Mouse (Mus musculus): ENCODE measurements around the gene Rsu1. TPM values are rescaled to one million over a fixed set of nuclear protein-coding genes. Genes with fewer than 3 reads are reported as not detected.
A peak's percentile ranks its signal among the peaks of the same experiment; 100 is the strongest.

Rsu1 gene
- polyA plus RNA-seq, 1 experiment from 2014 or later: 61.6 TPM

DNA sequence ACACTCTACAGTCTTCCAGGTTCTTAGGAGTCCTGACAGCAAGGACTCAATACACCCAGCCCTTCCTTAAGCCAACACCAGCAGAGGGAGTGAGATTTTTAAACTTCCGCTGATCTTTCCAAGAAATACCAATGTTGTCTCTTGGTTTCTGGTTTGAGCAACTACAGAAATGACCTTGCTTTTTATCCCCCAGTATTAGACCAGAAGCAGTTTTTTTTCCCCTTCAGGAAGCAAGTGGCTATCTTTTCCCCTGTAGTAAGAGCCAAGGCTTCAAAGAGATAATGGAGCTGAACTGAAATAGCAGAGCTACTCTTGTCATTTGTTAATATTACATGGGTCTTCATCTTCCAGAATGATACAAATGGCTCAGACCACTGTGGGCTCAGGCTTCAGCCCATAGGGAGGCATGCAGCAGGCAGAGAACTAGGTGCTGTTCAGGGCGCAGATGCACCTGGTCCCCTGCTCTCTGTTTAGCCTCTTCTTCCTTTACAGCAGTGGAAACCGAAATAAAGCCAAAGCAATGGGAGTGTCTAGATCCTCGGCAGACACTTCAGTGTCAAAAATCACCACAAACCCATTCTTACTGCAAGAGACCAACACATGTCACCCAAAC lies 2.4 kb downstream of the Rsu1 start:
- 0 out of 2 replicates have a peak, but pooled peaks cover 2% of the 10 kb centered on the region for H3K4me1 ChIP-seq (ENCODE audit: control insufficient read depth, insufficient read depth, low read length)
- no peak for ATAC-seq (ENCODE audit: low read depth)
- no peak overlapping the region for H3K4me2 ChIP-seq (ENCODE audit: low read depth, low read length)
- no peak overlapping the region for H3K9ac ChIP-seq (replicated peaks; ENCODE audit: low read depth, low read length)
- no peak overlapping the region for H3K27ac ChIP-seq (ENCODE audit: low read depth, low read length)
- no peaks in the 10 kb centered on the region for H3K27me3 ChIP-seq (ENCODE audit: control insufficient read depth, insufficient read depth, low read length)
- no peaks in the 10 kb centered on the region for H3K36me3 ChIP-seq (ENCODE audit: control insufficient read depth, insufficient read depth, low read length)
- no peaks in the 10 kb centered on the region for H3K9me3 ChIP-seq (ENCODE audit: control insufficient read depth, low read length)
- no peak overlapping the region for H3K4me3 ChIP-seq (ENCODE audit: low read depth, low read length)
- WGBS: 91% methylated on average over 4 of the region's 4 CpGs

DNA sequence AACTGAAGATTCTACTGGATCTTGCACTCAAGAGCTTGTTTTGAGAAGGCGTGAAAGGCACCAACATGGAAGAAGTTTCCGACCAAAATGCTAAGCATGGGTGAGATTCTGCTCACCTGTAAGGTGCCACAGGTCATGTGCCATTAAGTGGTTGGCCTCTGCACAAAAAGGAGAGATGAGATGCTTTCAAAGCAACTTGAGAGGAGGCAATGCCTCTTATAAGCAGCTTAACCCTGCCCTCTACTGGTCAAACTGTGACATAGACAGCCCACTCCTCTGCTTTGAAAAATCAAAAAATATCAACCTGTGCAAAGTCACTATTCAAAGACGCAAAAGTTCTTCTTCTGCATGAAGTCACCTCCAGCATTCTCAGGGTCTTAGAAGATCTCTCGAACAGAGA lies 6.3 kb downstream of the Rsu1 start:
- H3K4me3 ChIP-seq (ENCODE audit: low read depth, low read length): no peak overlapping the region
- no peaks in the 10 kb centered on the region for H3K27me3 ChIP-seq (ENCODE audit: control insufficient read depth, insufficient read depth, low read length)
- no peak overlapping the region for H3K4me2 ChIP-seq (ENCODE audit: low read depth, low read length)
- H3K27ac ChIP-seq (ENCODE audit: low read depth, low read length): no peak overlapping the region
- WGBS: 44% methylated on average over 4 of the region's 4 CpGs
- no peaks in the 10 kb centered on the region for H3K4me1 ChIP-seq (ENCODE audit: control insufficient read depth, insufficient read depth, low read length)
- peak; percentile 77 for ATAC-seq (ENCODE audit: low read depth)
- no peak overlapping the region for H3K9ac ChIP-seq (replicated peaks; ENCODE audit: low read depth, low read length)
- H3K36me3 ChIP-seq (ENCODE audit: control insufficient read depth, insufficient read depth, low read length): no peaks in the 10 kb centered on the region
- H3K9me3 ChIP-seq (ENCODE audit: control insufficient read depth, low read length): no peaks in the 10 kb centered on the region

DNA sequence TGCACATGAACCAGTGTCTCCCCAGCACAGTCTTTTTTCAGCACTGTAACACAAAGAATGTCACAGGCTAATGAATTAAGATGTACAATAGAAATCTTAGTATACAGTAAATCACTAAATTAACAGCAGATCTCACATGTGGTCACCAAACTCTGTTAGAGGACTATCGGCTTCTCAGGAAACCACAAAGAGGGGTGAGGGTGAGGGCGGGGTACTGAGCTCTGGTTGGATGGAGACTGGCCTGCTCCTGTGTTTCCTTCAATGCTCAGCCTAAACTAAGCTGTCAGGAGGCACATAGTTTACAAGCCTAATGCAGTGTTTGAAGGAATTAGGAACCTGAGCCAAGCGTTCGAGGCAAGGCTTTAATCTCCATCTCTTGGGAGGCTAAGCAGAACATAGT lies 8.1 kb downstream of the Rsu1 start:
- Histone ChIP-seq H3K27me3 (ENCODE audit: control insufficient read depth, insufficient read depth, low read length) (no peaks in the 10 kb centered on the region), H3K36me3 (ENCODE audit: control insufficient read depth, insufficient read depth, low read length) (no peaks in the 10 kb centered on the region), H3K27ac (ENCODE audit: low read depth, low read length) (no peak overlapping the region), H3K4me2 (ENCODE audit: low read depth, low read length) (no peak overlapping the region), H3K9me3 (ENCODE audit: control insufficient read depth, low read length) (no peaks in the 10 kb centered on the region), H3K9ac (replicated peaks; ENCODE audit: low read depth, low read length) (no peak overlapping the region), H3K4me1 (ENCODE audit: control insufficient read depth, insufficient read depth, low read length) (no peaks in the 10 kb centered on the region), H3K4me3 (ENCODE audit: low read depth, low read length) (no peak overlapping the region)
- ATAC-seq (ENCODE audit: low read depth): no peak
- WGBS: 81% methylated on average over 4 of the region's 4 CpGs

DNA sequence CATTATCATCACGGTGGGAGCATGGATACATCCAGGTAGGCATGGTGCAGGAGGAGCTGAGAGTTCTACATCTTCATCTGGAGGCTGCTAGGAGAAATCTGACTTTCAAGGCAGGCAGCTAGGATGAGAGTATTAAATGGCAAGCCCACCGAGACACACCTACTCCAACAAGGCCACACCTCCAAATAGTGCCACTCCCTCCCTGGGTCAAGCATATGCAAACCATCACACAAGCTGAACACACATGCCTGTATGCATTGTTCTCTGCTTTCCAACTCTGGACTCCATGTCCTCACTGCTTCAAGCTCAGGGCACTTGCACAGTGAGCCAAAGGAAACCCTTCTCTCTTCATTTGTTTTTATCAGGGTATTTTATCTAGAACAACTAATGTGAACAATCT lies 12.6 kb downstream of the Rsu1 start:
- Histone ChIP-seq H3K4me3 (ENCODE audit: low read depth, low read length) (no peak overlapping the region), H3K27ac (ENCODE audit: low read depth, low read length) (no peak overlapping the region), H3K27me3 (ENCODE audit: control insufficient read depth, insufficient read depth, low read length) (no peaks in the 10 kb centered on the region), H3K4me1 (ENCODE audit: control insufficient read depth, insufficient read depth, low read length) (no peaks in the 10 kb centered on the region), H3K4me2 (ENCODE audit: low read depth, low read length) (no peak overlapping the region), H3K9me3 (ENCODE audit: control insufficient read depth, low read length) (no peaks in the 10 kb centered on the region), H3K36me3 (ENCODE audit: control insufficient read depth, insufficient read depth, low read length) (no peaks in the 10 kb centered on the region), H3K9ac (replicated peaks; ENCODE audit: low read depth, low read length) (no peak overlapping the region)
- ATAC-seq (ENCODE audit: low read depth): no peak
- WGBS: 82% methylated on average over 2 of the region's 2 CpGs

GRCm38 (mm10) chr2:13240711-13241110 lies 30.5 kb downstream of the Rsu1 start:
- Histone ChIP-seq H3K4me2 (ENCODE audit: low read depth, low read length) (no peak overlapping the region), H3K9ac (replicated peaks; ENCODE audit: low read depth, low read length) (no peak overlapping the region), H3K4me1 (ENCODE audit: control insufficient read depth, insufficient read depth, low read length) (no peaks in the 10 kb centered on the region), H3K27me3 (ENCODE audit: control insufficient read depth, insufficient read depth, low read length) (no peaks in the 10 kb centered on the region), H3K27ac (ENCODE audit: low read depth, low read length) (no peak overlapping the region), H3K9me3 (ENCODE audit: control insufficient read depth, low read length) (no peaks in the 10 kb centered on the region), H3K4me3 (ENCODE audit: low read depth, low read length) (no peak overlapping the region), H3K36me3 (ENCODE audit: control insufficient read depth, insufficient read depth, low read length) (no peaks in the 10 kb centered on the region)
- WGBS: 27% methylated on average over 9 of the region's 9 CpGs
- ATAC-seq (ENCODE audit: low read depth): peak; percentile 59; the same call in 1 of the 2 replicates

GRCm38 (mm10) chr2:13237140-13237901 lies 33.9 kb downstream of the Rsu1 start:
- Histone ChIP-seq H3K4me1 (ENCODE audit: control insufficient read depth, insufficient read depth, low read length) (peaks cover 5% of the 10 kb centered on the region; the same call in 1 of the 2 replicates), H3K27ac (ENCODE audit: low read depth, low read length) (no peak overlapping the region), H3K27me3 (ENCODE audit: control insufficient read depth, insufficient read depth, low read length) (no peaks in the 10 kb centered on the region), H3K4me3 (ENCODE audit: low read depth, low read length) (no peak overlapping the region), H3K9ac (replicated peaks; ENCODE audit: low read depth, low read length) (no peak overlapping the region), H3K4me2 (ENCODE audit: low read depth, low read length) (no peak overlapping the region), H3K9me3 (ENCODE audit: control insufficient read depth, low read length) (no peaks in the 10 kb centered on the region), H3K36me3 (ENCODE audit: control insufficient read depth, insufficient read depth, low read length) (no peaks in the 10 kb centered on the region)
- ATAC-seq (ENCODE audit: low read depth): no peak
- 68% methylated on average over 8 of the region's 8 CpGs for WGBS

GRCm38 (mm10) chr2:13235696-13236095 lies 35.5 kb downstream of the Rsu1 start:
- H3K27ac ChIP-seq (ENCODE audit: low read depth, low read length): no peak overlapping the region
- no peak overlapping the region for H3K4me2 ChIP-seq (ENCODE audit: low read depth, low read length)
- no peaks in the 10 kb centered on the region for H3K27me3 ChIP-seq (ENCODE audit: control insufficient read depth, insufficient read depth, low read length)
- H3K36me3 ChIP-seq (ENCODE audit: control insufficient read depth, insufficient read depth, low read length): no peaks in the 10 kb centered on the region
- peaks cover 5% of the 10 kb centered on the region; the same call in 1 of the 2 replicates for H3K4me1 ChIP-seq (ENCODE audit: control insufficient read depth, insufficient read depth, low read length)
- no peak overlapping the region for H3K9ac ChIP-seq (replicated peaks; ENCODE audit: low read depth, low read length)
- no peaks in the 10 kb centered on the region for H3K9me3 ChIP-seq (ENCODE audit: control insufficient read depth, low read length)
- no peak for ATAC-seq (ENCODE audit: low read depth)
- WGBS: 54% methylated on average over 5 of the region's 5 CpGs
- H3K4me3 ChIP-seq (ENCODE audit: low read depth, low read length): no peak overlapping the region

GRCm38 (mm10) chr2:13234796-13235195 lies 36.4 kb downstream of the Rsu1 start:
- Histone ChIP-seq H3K4me2 (ENCODE audit: low read depth, low read length) (no peak overlapping the region), H3K4me3 (ENCODE audit: low read depth, low read length) (no peak overlapping the region), H3K27me3 (ENCODE audit: control insufficient read depth, insufficient read depth, low read length) (no peaks in the 10 kb centered on the region), H3K9me3 (ENCODE audit: control insufficient read depth, low read length) (no peaks in the 10 kb centered on the region), H3K27ac (ENCODE audit: low read depth, low read length) (no peak overlapping the region), H3K9ac (replicated peaks; ENCODE audit: low read depth, low read length) (no peak overlapping the region), H3K4me1 (ENCODE audit: control insufficient read depth, insufficient read depth, low read length) (peaks cover 5% of the 10 kb centered on the region; the same call in 1 of the 2 replicates), H3K36me3 (ENCODE audit: control insufficient read depth, insufficient read depth, low read length) (no peaks in the 10 kb centered on the region)
- 87% methylated on average over 10 of the region's 10 CpGs for WGBS
- ATAC-seq (ENCODE audit: low read depth): no peak

DNA sequence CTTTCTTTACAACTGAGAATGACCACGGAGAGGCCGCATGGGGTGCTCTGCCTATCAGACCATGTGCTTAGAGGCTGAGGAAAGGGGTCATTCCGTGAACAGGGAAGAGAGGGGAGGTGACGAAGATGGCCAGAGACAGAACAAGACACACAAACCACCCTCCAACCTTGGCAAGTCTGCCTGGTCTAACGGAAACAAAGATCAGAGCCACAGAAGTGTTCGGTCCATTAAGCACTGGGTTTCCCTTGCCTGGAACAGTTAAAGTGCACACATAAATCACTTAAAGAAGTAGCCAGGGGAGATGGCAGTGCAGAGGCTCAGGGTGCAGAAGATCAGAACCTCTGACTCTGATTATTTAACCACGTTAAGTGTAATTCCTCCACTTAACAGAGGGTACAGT lies 37.3 kb downstream of the Rsu1 start:
- 9% methylated on average over 7 of the region's 7 CpGs for WGBS
- no peaks in the 10 kb centered on the region for H3K27me3 ChIP-seq (ENCODE audit: control insufficient read depth, insufficient read depth, low read length)
- ATAC-seq (ENCODE audit: low read depth): peak; percentile 58
- no peak overlapping the region for H3K4me3 ChIP-seq (ENCODE audit: low read depth, low read length)
- no peaks in the 10 kb centered on the region for H3K9me3 ChIP-seq (ENCODE audit: control insufficient read depth, low read length)
- H3K9ac ChIP-seq (replicated peaks; ENCODE audit: low read depth, low read length): no peak overlapping the region
- no peaks in the 10 kb centered on the region for H3K36me3 ChIP-seq (ENCODE audit: control insufficient read depth, insufficient read depth, low read length)
- peaks cover 5% of the 10 kb centered on the region; the same call in 1 of the 2 replicates for H3K4me1 ChIP-seq (ENCODE audit: control insufficient read depth, insufficient read depth, low read length)
- H3K4me2 ChIP-seq (ENCODE audit: low read depth, low read length): peak overlapping the region; percentile 20; the same call in 1 of the 2 replicates
- H3K27ac ChIP-seq (ENCODE audit: low read depth, low read length): no peak overlapping the region

Measured in neural tube, embryonic 14.5 days (tissue).